Mouse (Mus musculus): ENCODE data around the gene Fbxw10. TPM values are rescaled to one million over a fixed set of nuclear protein-coding genes. Genes with fewer than 3 reads are reported as not detected.
A peak's percentile ranks its signal among the peaks of the same experiment; 100 is the strongest.

The Fbxw10 gene
- polyA plus RNA-seq, 1 experiment from 2014 or later = 0.17 TPM

- H3K4me1 ChIP-seq = peaks cover 27% of the 10 kb centered on the region
- H3K27ac ChIP-seq = no peak overlapping the region
- WGBS (ENCODE audit: insufficient replicate concordance) = 16% methylated on average over 16 of the region's 16 CpGs
- peaks cover 30% of the 10 kb centered on the region for H3K27me3 ChIP-seq (replicated peaks)
- no peak overlapping the region for H3K9ac ChIP-seq
- ATAC-seq = 0 out of 2 replicates have a peak, but pooled peaks have one; percentile 15
- H3K36me3 ChIP-seq = no peaks in the 10 kb centered on the region
- H3K9me3 ChIP-seq (replicated peaks) = no peaks in the 10 kb centered on the region
- peak overlapping the region; percentile 40 for H3K4me3 ChIP-seq
- H3K4me2 ChIP-seq = peak overlapping the region; percentile 58
These were observed 26.0 kb upstream of the Fbxw10 start for GRCm38 (mm10) chr11:62820661-62821437.

GRCm38 (mm10) chr11:62821893-62822292 lies 25.0 kb upstream of the Fbxw10 start:
- no peaks in the 10 kb centered on the region for H3K36me3 ChIP-seq
- no peak overlapping the region for H3K27ac ChIP-seq
- peaks cover 30% of the 10 kb centered on the region for H3K27me3 ChIP-seq (replicated peaks)
- H3K4me3 ChIP-seq = no peak overlapping the region
- H3K9ac ChIP-seq = no peak overlapping the region
- 0 out of 2 replicates have a peak overlapping the region, but pooled peaks have one; percentile 9 for H3K4me2 ChIP-seq
- no peaks in the 10 kb centered on the region for H3K9me3 ChIP-seq (replicated peaks)
- H3K4me1 ChIP-seq = peaks cover 27% of the 10 kb centered on the region
- WGBS (ENCODE audit: insufficient replicate concordance) = 29% methylated on average over 5 of the region's 5 CpGs
- no peak for ATAC-seq

GRCm38 (mm10) chr11:62824211-62824610 lies 22.7 kb upstream of the Fbxw10 start:
- no peak overlapping the region for H3K4me2 ChIP-seq
- no peaks in the 10 kb centered on the region for H3K9me3 ChIP-seq (replicated peaks)
- 35% methylated on average over 7 of the region's 7 CpGs for WGBS (ENCODE audit: insufficient replicate concordance)
- H3K36me3 ChIP-seq = no peaks in the 10 kb centered on the region
- H3K27me3 ChIP-seq (replicated peaks) = peaks cover 26% of the 10 kb centered on the region
- H3K9ac ChIP-seq = no peak overlapping the region
- H3K4me3 ChIP-seq = no peak overlapping the region
- no peak overlapping the region for H3K27ac ChIP-seq
- H3K4me1 ChIP-seq = peaks cover 25% of the 10 kb centered on the region
- ATAC-seq = no peak

- no peak overlapping the region for H3K4me2 ChIP-seq
- H3K9me3 ChIP-seq (replicated peaks) = no peaks in the 10 kb centered on the region
- peaks cover 12% of the 10 kb centered on the region for H3K4me1 ChIP-seq
- H3K4me3 ChIP-seq = no peak overlapping the region
- no peaks in the 10 kb centered on the region for H3K36me3 ChIP-seq
- ATAC-seq = no peak
- peaks cover 19% of the 10 kb centered on the region for H3K27me3 ChIP-seq (replicated peaks)
- H3K27ac ChIP-seq = no peak overlapping the region
- whole genome bisulfite sequencing (ENCODE audit: insufficient replicate concordance) = 65% methylated on average over 9 of the region's 9 CpGs
- no peak overlapping the region for H3K9ac ChIP-seq
These were observed 21.4 kb upstream of the Fbxw10 start for GRCm38 (mm10) chr11:62825222-62826105.

- H3K27me3 ChIP-seq (replicated peaks) = peaks cover 12% of the 10 kb centered on the region; the same call in 1 of the 2 replicates
- H3K4me2 ChIP-seq = no peak overlapping the region
- no peak overlapping the region for H3K9ac ChIP-seq
- no peak overlapping the region for H3K4me3 ChIP-seq
- no peak for ATAC-seq
- 65% methylated on average over 6 of the region's 6 CpGs for whole genome bisulfite sequencing (ENCODE audit: insufficient replicate concordance)
- H3K27ac ChIP-seq = no peak overlapping the region
- no peaks in the 10 kb centered on the region for H3K9me3 ChIP-seq (replicated peaks)
- H3K4me1 ChIP-seq = peaks cover 5% of the 10 kb centered on the region; the same call in 1 of the 2 replicates
- no peaks in the 10 kb centered on the region for H3K36me3 ChIP-seq
These were observed 20.6 kb upstream of the Fbxw10 start for GRCm38 (mm10) chr11:62826106-62826733.

GRCm38 (mm10) chr11:62827135-62827534 lies 19.7 kb upstream of the Fbxw10 start:
- no peak for ATAC-seq
- Histone ChIP-seq H3K9me3 (replicated peaks) (no peaks in the 10 kb centered on the region), H3K9ac (no peak overlapping the region), H3K4me1 (no peaks in the 10 kb centered on the region), H3K36me3 (no peaks in the 10 kb centered on the region), H3K4me2 (no peak overlapping the region), H3K4me3 (no peak overlapping the region), H3K27ac (no peak overlapping the region), H3K27me3 (replicated peaks) (0 out of 2 replicates have a peak, but pooled peaks cover 6% of the 10 kb centered on the region)
- 67% methylated on average over 4 of the region's 4 CpGs for WGBS (ENCODE audit: insufficient replicate concordance)

GRCm38 (mm10) chr11:62827911-62828310 lies 19.0 kb upstream of the Fbxw10 start:
- H3K4me1 ChIP-seq = no peaks in the 10 kb centered on the region
- H3K27ac ChIP-seq = no peak overlapping the region
- no peak for ATAC-seq
- 0 out of 2 replicates have a peak, but pooled peaks cover 4% of the 10 kb centered on the region for H3K27me3 ChIP-seq (replicated peaks)
- no peak overlapping the region for H3K4me3 ChIP-seq
- H3K9ac ChIP-seq = no peak overlapping the region
- H3K9me3 ChIP-seq (replicated peaks) = no peaks in the 10 kb centered on the region
- 57% methylated on average over 3 of the region's 3 CpGs for WGBS (ENCODE audit: insufficient replicate concordance)
- no peaks in the 10 kb centered on the region for H3K36me3 ChIP-seq
- H3K4me2 ChIP-seq = no peak overlapping the region

GRCm38 (mm10) chr11:62830387-62830786 lies 16.5 kb upstream of the Fbxw10 start:
- H3K27me3 ChIP-seq (replicated peaks) = no peaks in the 10 kb centered on the region

GRCm38 (mm10) chr11:62831906-62832305 lies 15.0 kb upstream of the Fbxw10 start:
- H3K9ac ChIP-seq = no peak overlapping the region
- H3K4me3 ChIP-seq = no peak overlapping the region
- H3K36me3 ChIP-seq = no peaks in the 10 kb centered on the region
- H3K4me1 ChIP-seq = no peaks in the 10 kb centered on the region
- no peak overlapping the region for H3K4me2 ChIP-seq
- no peaks in the 10 kb centered on the region for H3K27me3 ChIP-seq (replicated peaks)
- ATAC-seq = no peak
- no peaks in the 10 kb centered on the region for H3K9me3 ChIP-seq (replicated peaks)
- no peak overlapping the region for H3K27ac ChIP-seq

More at GRCm38 (mm10) chr11:62830387-62830786, 16.5 kb upstream of the Fbxw10 start:
- H3K36me3 ChIP-seq = no peaks in the 10 kb centered on the region
- H3K4me1 ChIP-seq = no peaks in the 10 kb centered on the region
- no peak for ATAC-seq
- no peak overlapping the region for H3K4me3 ChIP-seq
- no peak overlapping the region for H3K4me2 ChIP-seq
- no peak overlapping the region for H3K27ac ChIP-seq
- 71% methylated on average over 2 of the region's 2 CpGs for WGBS (ENCODE audit: insufficient replicate concordance)
- no peaks in the 10 kb centered on the region for H3K9me3 ChIP-seq (replicated peaks)
- no peak overlapping the region for H3K9ac ChIP-seq

- 31% methylated on average over 5 of the region's 5 CpGs for WGBS (ENCODE audit: insufficient replicate concordance)
- no peaks in the 10 kb centered on the region for H3K27me3 ChIP-seq (replicated peaks)
- no peak overlapping the region for H3K9ac ChIP-seq
- no peaks in the 10 kb centered on the region for H3K36me3 ChIP-seq
- no peak for ATAC-seq
- H3K4me3 ChIP-seq = no peak overlapping the region
- H3K4me1 ChIP-seq = peaks cover 13% of the 10 kb centered on the region
- H3K4me2 ChIP-seq = no peak overlapping the region
- no peaks in the 10 kb centered on the region for H3K9me3 ChIP-seq (replicated peaks)
- H3K27ac ChIP-seq = no peak overlapping the region
These were observed 2.3 kb upstream of the Fbxw10 start for GRCm38 (mm10) chr11:62844562-62844961.

GRCm38 (mm10) chr11:62845730-62846129 lies 1.1 kb upstream of the Fbxw10 start:
- Histone ChIP-seq H3K27ac (no peak overlapping the region), H3K4me2 (no peak overlapping the region), H3K27me3 (replicated peaks) (no peaks in the 10 kb centered on the region), H3K4me3 (no peak overlapping the region), H3K4me1 (peaks cover 13% of the 10 kb centered on the region), H3K36me3 (no peaks in the 10 kb centered on the region), H3K9ac (no peak overlapping the region), H3K9me3 (replicated peaks) (no peaks in the 10 kb centered on the region)
- WGBS (ENCODE audit: insufficient replicate concordance) = 54% methylated on average over 3 of the region's 3 CpGs
- no peak for ATAC-seq
